Mouse (Mus musculus) frontal cortex, adult 2 months (tissue): ENCODE results near the gene Ahnak2. TPM values are rescaled to one million over a fixed set of nuclear protein-coding genes. Genes with fewer than 3 reads are reported as not detected.
"Not testable (repeated sequence)": the region's sequence is repeated elsewhere in the genome, so short reads cannot be mapped to it uniquely, and the experiment has no call there.

Experiments
- DNase-seq, 2 experiments: peaks; one replicate each; pipeline ENCODE4 v3.0.0; 2022; ENCODE audit warnings: low spot score in 1 of 2; ENCODE audit errors: extremely low spot score in 1 of 2
- polyA plus RNA-seq: library from polyadenylated mRNA; depleted of rRNA; stranded (reverse); fragments of >200 nt; gene quantifications from 2 replicates; pipeline ENCODE4 v1.2.3, GENCODE M21; 2012

The Ahnak2 gene
- polyA plus RNA-seq, 1 experiment, result 1.5 TPM

- DNase-seq, result no peak
These were observed 19.5 kb upstream of the Ahnak2 start for GRCm38 (mm10) chr12:112821974-112822373.

- DNase-seq, result no peak
These were observed 18.8 kb upstream of the Ahnak2 start for GRCm38 (mm10) chr12:112821216-112821615.

GRCm38 (mm10) chr12:112820401-112820999 is 18.0 kb upstream of the Ahnak2 start:
- DNase-seq, result no peak

GRCm38 (mm10) chr12:112819057-112819662 is 16.7 kb upstream of the Ahnak2 start:
- no peak for DNase-seq

GRCm38 (mm10) chr12:112816866-112817265 is 14.4 kb upstream of the Ahnak2 start:
- DNase-seq, result not testable (repeated sequence)

GRCm38 (mm10) chr12:112816294-112816693 is 13.8 kb upstream of the Ahnak2 start:
- DNase-seq, result peak in 1 of 2 experiments; percentile 72

GRCm38 (mm10) chr12:112814682-112815470 is 12.4 kb upstream of the Ahnak2 start:
- DNase-seq, result no peak

- DNase-seq, result no peak
These were observed 10.9 kb upstream of the Ahnak2 start for GRCm38 (mm10) chr12:112813370-112813769.

- DNase-seq, result no peak
These were observed 7.8 kb upstream of the Ahnak2 start for GRCm38 (mm10) chr12:112810092-112810885.

- no peak for DNase-seq
These were observed 7.2 kb upstream of the Ahnak2 start for GRCm38 (mm10) chr12:112809641-112810040.

- peak; percentile 88 to 94 for DNase-seq
These were observed 6.3 kb upstream of the Ahnak2 start, which contains the start of gene Clba1 for GRCm38 (mm10) chr12:112808587-112809364. Clba1 (plus strand) TSS chr12:112808937.

GRCm38 (mm10) chr12:112808212-112808586 is 5.7 kb upstream of the Ahnak2 start:
- DNase-seq, result no peak

- no peak for DNase-seq
These were observed 5.3 kb upstream of the Ahnak2 start for GRCm38 (mm10) chr12:112807796-112808195.

GRCm38 (mm10) chr12:112806044-112806443 is 3.6 kb upstream of the Ahnak2 start:
- DNase-seq, result no peak

GRCm38 (mm10) chr12:112804046-112804445 is 1.6 kb upstream of the Ahnak2 start:
- DNase-seq, result no peak

GRCm38 (mm10) chr12:112802917-112803316 is 460 bp upstream of the Ahnak2 start:
- no peak for DNase-seq

GRCm38 (mm10) chr12:112800476-112800875 is 2.0 kb downstream of the Ahnak2 start:
- peak in 1 of 2 experiments; percentile 79 for DNase-seq

GRCm38 (mm10) chr12:112799237-112799970 is 3.1 kb downstream of the Ahnak2 start:
- DNase-seq, result no peak

- DNase-seq, result no peak
These were observed 3.7 kb downstream of the Ahnak2 start for GRCm38 (mm10) chr12:112798716-112799115.
